Mouse (Mus musculus) 416B (cell line): ENCODE results near the gene Nrxn1.

ENCODE experiments used
- DNase-seq: peaks from one replicate; pipeline ENCODE4 v3.0.0; 2011; ENCODE audit warnings: low read depth

The Nrxn1 gene

DNA sequence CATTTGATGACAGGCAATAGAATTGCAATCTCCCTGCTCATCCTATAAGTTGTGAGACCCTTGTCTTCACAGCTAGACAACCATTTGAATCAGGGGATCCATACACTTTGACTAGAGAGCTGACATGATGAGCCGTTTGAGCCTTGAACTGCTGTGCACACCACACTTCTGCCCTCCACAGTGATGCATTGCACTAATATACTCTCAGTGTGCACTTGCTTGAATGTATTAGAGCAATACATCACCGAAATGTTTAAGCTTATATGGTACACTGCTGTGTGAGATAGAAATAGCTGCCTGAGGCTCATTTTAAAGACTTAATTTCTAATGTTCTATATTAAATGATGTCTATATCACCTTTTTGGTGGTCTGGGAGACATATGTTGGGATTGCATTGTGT, 430.6 kb downstream of the Nrxn1 start:
- no peak for DNase-seq

GRCm38 (mm10) chr17:90654506-90654905, 438.4 kb downstream of the Nrxn1 start:
- DNase-seq = no peak

- no peak for DNase-seq
Measured at GRCm38 (mm10) chr17:90653347-90653746, 439.5 kb downstream of the Nrxn1 start.

DNA sequence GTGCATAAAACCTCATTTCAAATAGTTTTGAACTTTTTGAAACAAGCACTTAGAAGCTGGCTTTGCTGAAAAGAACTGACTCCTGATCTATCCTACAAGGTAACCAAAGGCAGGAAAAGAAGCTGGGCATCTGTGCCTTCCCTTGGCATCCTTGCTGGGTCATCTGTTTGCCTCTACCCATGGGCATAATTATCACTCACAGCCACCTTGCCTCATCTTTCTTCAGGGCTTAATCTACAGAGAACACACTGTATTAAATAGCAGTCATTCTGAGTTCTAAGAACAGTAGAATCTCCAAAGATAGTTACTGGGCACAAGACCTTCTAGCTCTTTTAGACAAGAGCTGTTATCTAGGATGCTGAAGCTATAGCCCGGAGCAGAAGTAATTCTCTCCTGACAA, 442.6 kb downstream of the Nrxn1 start:
- no peak for DNase-seq

- no peak for DNase-seq
Measured at GRCm38 (mm10) chr17:90638970-90639524, 453.8 kb downstream of the Nrxn1 start.

GRCm38 (mm10) chr17:90638183-90638727, 454.6 kb downstream of the Nrxn1 start:
- no peak for DNase-seq

DNA sequence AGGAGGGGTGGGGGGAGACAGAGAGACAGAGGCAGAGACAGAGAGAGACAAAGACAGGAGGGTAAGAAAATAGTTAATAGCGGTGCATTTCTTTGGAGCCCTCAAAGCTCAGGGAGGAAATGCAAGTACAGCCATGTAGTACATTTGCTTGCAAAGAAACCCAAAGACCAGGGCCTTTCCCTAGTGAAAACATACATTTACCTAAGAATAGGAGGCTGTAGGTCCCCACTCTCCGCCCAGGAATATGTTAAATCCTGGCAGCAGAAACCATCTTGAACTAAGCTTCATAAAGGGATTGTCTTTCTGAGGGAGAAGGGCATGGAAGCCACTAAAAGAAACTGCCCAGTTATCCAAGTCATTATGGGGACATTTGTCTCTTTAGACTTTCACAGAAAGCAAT, 461.5 kb downstream of the Nrxn1 start:
- DNase-seq = no peak

- DNase-seq = no peak
Measured at GRCm38 (mm10) chr17:90629851-90630250, 463.0 kb downstream of the Nrxn1 start.

DNA sequence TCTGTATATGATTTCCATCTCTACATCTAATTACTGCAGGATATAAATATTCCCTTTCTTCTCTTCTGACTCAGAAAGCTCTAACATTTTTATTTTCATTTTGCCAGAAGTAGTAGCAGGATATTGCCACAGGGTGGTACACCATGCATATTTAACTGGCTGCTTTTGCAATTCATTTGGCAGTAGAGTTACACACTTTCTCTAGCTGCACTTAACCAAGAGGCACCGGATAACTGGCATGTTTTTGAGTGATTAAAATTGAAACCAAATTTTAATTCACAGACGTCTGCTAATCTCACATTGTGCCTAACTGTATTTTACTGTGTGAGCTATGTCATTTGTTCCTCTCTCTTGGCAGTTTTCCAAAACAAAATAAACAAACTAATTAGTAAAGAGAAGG, 464.4 kb downstream of the Nrxn1 start:
- peak; percentile 69 for DNase-seq

DNA sequence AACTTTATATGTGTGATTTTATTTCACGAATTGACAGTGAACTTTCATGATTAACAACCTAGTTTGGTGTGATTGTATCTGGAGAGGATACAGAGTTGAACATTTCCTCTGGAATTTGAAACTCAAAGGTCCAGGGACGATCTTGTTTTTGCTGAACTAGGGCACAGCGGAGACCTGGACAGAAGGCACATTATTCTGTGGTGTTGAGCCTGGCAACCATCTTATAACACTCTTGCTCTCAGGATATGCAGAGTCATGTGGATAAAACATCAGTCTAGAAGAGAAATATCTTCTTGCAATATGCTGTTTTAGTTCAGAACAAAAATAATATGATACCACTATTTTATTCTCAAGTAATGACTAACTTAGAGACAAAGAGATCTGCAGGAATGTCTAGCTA, 464.9 kb downstream of the Nrxn1 start:
- DNase-seq = no peak

GRCm38 (mm10) chr17:90627395-90627794, 465.5 kb downstream of the Nrxn1 start:
- DNase-seq = no peak

GRCm38 (mm10) chr17:90624591-90625266, 468.1 kb downstream of the Nrxn1 start:
- no peak for DNase-seq

GRCm38 (mm10) chr17:90621828-90622227, 471.0 kb downstream of the Nrxn1 start:
- DNase-seq = no peak

- DNase-seq = no peak
Measured at GRCm38 (mm10) chr17:90615019-90615418, 477.9 kb downstream of the Nrxn1 start.

GRCm38 (mm10) chr17:90607427-90607806, 485.5 kb downstream of the Nrxn1 start:
- peak; percentile 32 for DNase-seq

GRCm38 (mm10) chr17:90606718-90607426, 486.0 kb downstream of the Nrxn1 start:
- no peak for DNase-seq

- no peak for DNase-seq
Measured at GRCm38 (mm10) chr17:90599570-90600524, 493.0 kb downstream of the Nrxn1 start.

GRCm38 (mm10) chr17:90594798-90595533, 497.9 kb downstream of the Nrxn1 start:
- DNase-seq = no peak

- DNase-seq = no peak
Measured at GRCm38 (mm10) chr17:90586891-90587290, 506.0 kb downstream of the Nrxn1 start.

- peak; percentile 56 for DNase-seq
Measured at GRCm38 (mm10) chr17:90584666-90585195, 508.1 kb downstream of the Nrxn1 start.
